Mouse (Mus musculus) lung, postnatal 10 days (tissue): Measurements from ENCODE around the gene Vps37c.

ENCODE experiments used
- DNase-seq: peaks from one replicate; pipeline ENCODE4 v3.0.0; 2021

The Vps37c gene

GRCm38 (mm10) chr19:10688537-10689352 is at the start of gene Vps37c:
Vps37c (plus strand) TSS chr19:10688735.
- peak; percentile 95 for DNase-seq

GRCm38 (mm10) chr19:10640080-10640479 is 48.5 kb upstream of the Vps37c start:
- no peak for DNase-seq

- DNase-seq, result no peak
These were observed 47.8 kb upstream of the Vps37c start for GRCm38 (mm10) chr19:10640589-10641378.

GRCm38 (mm10) chr19:10645616-10646015 is 42.9 kb upstream of the Vps37c start:
- no peak for DNase-seq

GRCm38 (mm10) chr19:10648156-10648555 is 40.4 kb upstream of the Vps37c start:
- no peak for DNase-seq

- DNase-seq, result no peak
These were observed 32.5 kb upstream of the Vps37c start for GRCm38 (mm10) chr19:10656058-10656457.

- DNase-seq, result no peak
These were observed 30.8 kb upstream of the Vps37c start for GRCm38 (mm10) chr19:10657742-10658141.

- no peak for DNase-seq
These were observed 30.1 kb upstream of the Vps37c start for GRCm38 (mm10) chr19:10658406-10658805.

- no peak for DNase-seq
These were observed 27.2 kb upstream of the Vps37c start for GRCm38 (mm10) chr19:10661373-10661772.

GRCm38 (mm10) chr19:10661919-10662318 is 26.6 kb upstream of the Vps37c start:
- no peak for DNase-seq

- no peak for DNase-seq
These were observed 25.9 kb upstream of the Vps37c start for GRCm38 (mm10) chr19:10662665-10663064.

- no peak for DNase-seq
These were observed 23.4 kb upstream of the Vps37c start for GRCm38 (mm10) chr19:10665093-10665492.

GRCm38 (mm10) chr19:10665499-10665898 is 23.0 kb upstream of the Vps37c start:
- DNase-seq, result peak; percentile 74

- DNase-seq, result no peak
These were observed 17.2 kb upstream of the Vps37c start for GRCm38 (mm10) chr19:10671319-10671718.

- DNase-seq, result no peak
These were observed 16.6 kb upstream of the Vps37c start for GRCm38 (mm10) chr19:10671854-10672417.

GRCm38 (mm10) chr19:10673275-10673674 is 15.3 kb upstream of the Vps37c start:
- no peak for DNase-seq

GRCm38 (mm10) chr19:10676656-10677055 is 11.9 kb upstream of the Vps37c start:
- DNase-seq, result no peak

- peak; percentile 91 for DNase-seq
These were observed 10.4 kb upstream of the Vps37c start, which contains the start of gene Pga5 for GRCm38 (mm10) chr19:10677915-10678771. Pga5 (minus strand) TSS chr19:10678071.

- DNase-seq, result no peak
These were observed 9.8 kb upstream of the Vps37c start for GRCm38 (mm10) chr19:10678772-10679067.

- no peak for DNase-seq
These were observed 7.0 kb upstream of the Vps37c start for GRCm38 (mm10) chr19:10681571-10681970.

- no peak for DNase-seq
These were observed 3.5 kb upstream of the Vps37c start for GRCm38 (mm10) chr19:10685081-10685480.

- DNase-seq, result no peak
These were observed 2.8 kb upstream of the Vps37c start for GRCm38 (mm10) chr19:10685727-10686126.
